Mouse (Mus musculus) cortical plate, adult 2 months (tissue): ENCODE data around the gene Ifi27. TPM values are rescaled to one million over a fixed set of nuclear protein-coding genes. Genes with fewer than 3 reads are reported as not detected.
"Not testable (repeated sequence)": the region's sequence is repeated elsewhere in the genome, so short reads cannot be mapped to it uniquely, and the experiment has no call there.

Source experiments
- H3K27ac ChIP-seq: fragments of 200-500 bp; 2 replicates; pipeline ENCODE4 v1.5.1; 2012; ENCODE audit warnings: low read length, control low read depth, inconsistent platforms; ENCODE audit not compliant: insufficient read depth
- H3K4me1 ChIP-seq: fragments of 200-500 bp; 2 replicates; pipeline ENCODE4 v1.6.1; 2011; ENCODE audit warnings: low read length; ENCODE audit not compliant: control insufficient read depth, insufficient read depth
- H3K4me3 ChIP-seq: fragments of 200-500 bp; 2 replicates; pipeline ENCODE4 v1.5.1; 2011; ENCODE audit warnings: mild to moderate bottlenecking, low read length, control low read depth; ENCODE audit not compliant: insufficient read depth
- CTCF ChIP-seq: fragments of 200-500 bp; IDR thresholded peaks from 2 replicates; pipeline ENCODE4 v1.5.1; 2011; ENCODE audit warnings: mild to moderate bottlenecking, control low read depth, low read length; ENCODE audit not compliant: insufficient read depth; ENCODE audit errors: extremely low read depth
- POLR2A ChIP-seq: fragments of 200-500 bp; IDR thresholded peaks from 2 replicates; pipeline ENCODE4 v1.6.1; 2011; ENCODE audit warnings: mild to moderate bottlenecking, low read length, control low read depth; ENCODE audit not compliant: insufficient read depth; ENCODE audit errors: extremely low read depth
- polyA plus RNA-seq: library from polyadenylated mRNA; depleted of rRNA; stranded (reverse); fragments of >200 nt; gene quantifications from 2 replicates; pipeline ENCODE4 v1.2.3, GENCODE M21; 2012

The Ifi27 gene
- polyA plus RNA-seq, 1 experiment: 110 TPM

- H3K4me1 ChIP-seq: no peaks in the 10 kb centered on the region
- TF ChIP-seq CTCF: no peak
- no peak for TF ChIP-seq POLR2A
- H3K4me3 ChIP-seq: no peak overlapping the region
- H3K27ac ChIP-seq: no peak overlapping the region
These were observed 11.0 kb downstream of the Ifi27 start for GRCm38 (mm10) chr12:103445060-103445459.

GRCm38 (mm10) chr12:103453361-103453760 lies 19.4 kb downstream of the Ifi27 start:
- Histone ChIP-seq H3K4me1 (no peaks in the 10 kb centered on the region), H3K27ac (no peak overlapping the region), H3K4me3 (no peak overlapping the region)
- TF ChIP-seq POLR2A (no peak), CTCF (no peak)

- H3K4me3 ChIP-seq, H3K4me1 ChIP-seq, H3K27ac ChIP-seq: not testable (repeated sequence)
These were observed 22.7 kb downstream of the Ifi27 start for GRCm38 (mm10) chr12:103456727-103457126.

GRCm38 (mm10) chr12:103457140-103457539 lies 23.1 kb downstream of the Ifi27 start, which contains the start of gene Ifi27l2b:
Gene Ifi27l2b (minus strand): TSS chr12:103457223.
- TF ChIP-seq CTCF (no peak), POLR2A (no peak)
- Histone ChIP-seq H3K4me3 (no peak within 1 kb of the TSS), H3K4me1 (no peaks in the 10 kb centered on the region), H3K27ac (no peak within 1 kb of the TSS)

GRCm38 (mm10) chr12:103474481-103474880 lies 40.5 kb downstream of the Ifi27 start:
- no peak overlapping the region for H3K27ac ChIP-seq
- H3K4me3 ChIP-seq: no peak overlapping the region
- no peak for TF ChIP-seq CTCF
- no peak for TF ChIP-seq POLR2A
- no peaks in the 10 kb centered on the region for H3K4me1 ChIP-seq

- H3K4me3 ChIP-seq: no peak overlapping the region
These were observed 42.9 kb downstream of the Ifi27 start for GRCm38 (mm10) chr12:103476779-103477389.

GRCm38 (mm10) chr12:103477461-103478015 lies 43.5 kb downstream of the Ifi27 start:
- Histone ChIP-seq H3K27ac (no peak overlapping the region), H3K4me3 (no peak overlapping the region), H3K4me1 (no peaks in the 10 kb centered on the region)
- TF ChIP-seq POLR2A: no peak
- TF ChIP-seq CTCF: no peak

More at GRCm38 (mm10) chr12:103476779-103477389, 42.9 kb downstream of the Ifi27 start:
- TF ChIP-seq CTCF (no peak), POLR2A (no peak)
- H3K4me1 ChIP-seq: no peaks in the 10 kb centered on the region
- no peak overlapping the region for H3K27ac ChIP-seq

- Histone ChIP-seq H3K4me3 (no peak overlapping the region), H3K4me1 (no peaks in the 10 kb centered on the region), H3K27ac (no peak overlapping the region)
- TF ChIP-seq POLR2A (no peak), CTCF (no peak)
These were observed 47.7 kb downstream of the Ifi27 start for GRCm38 (mm10) chr12:103481671-103482070.

GRCm38 (mm10) chr12:103482781-103483180 lies 48.8 kb downstream of the Ifi27 start:
- TF ChIP-seq CTCF (no peak), POLR2A (no peak)
- Histone ChIP-seq H3K4me1 (no peaks in the 10 kb centered on the region), H3K4me3 (no peak overlapping the region), H3K27ac (no peak overlapping the region)

- H3K4me3 ChIP-seq, H3K4me1 ChIP-seq, H3K27ac ChIP-seq: not testable (repeated sequence)
These were observed 50.4 kb downstream of the Ifi27 start for GRCm38 (mm10) chr12:103484200-103484972.
